Mouse (Mus musculus) liver, embryonic 14.5 days (tissue): ENCODE measurements around the gene Brk1.

Experiments used
- CTCF ChIP-seq: IDR thresholded peaks from 2 replicates; pipeline ENCODE4 v1.5.1; 2016; ENCODE audit warnings: antibody characterized with exemption, low read depth, control low read depth
- EP300 ChIP-seq: IDR thresholded peaks from 2 replicates; pipeline ENCODE4 v1.6.1; 2016; ENCODE audit warnings: antibody characterized with exemption, low read depth

DNA sequence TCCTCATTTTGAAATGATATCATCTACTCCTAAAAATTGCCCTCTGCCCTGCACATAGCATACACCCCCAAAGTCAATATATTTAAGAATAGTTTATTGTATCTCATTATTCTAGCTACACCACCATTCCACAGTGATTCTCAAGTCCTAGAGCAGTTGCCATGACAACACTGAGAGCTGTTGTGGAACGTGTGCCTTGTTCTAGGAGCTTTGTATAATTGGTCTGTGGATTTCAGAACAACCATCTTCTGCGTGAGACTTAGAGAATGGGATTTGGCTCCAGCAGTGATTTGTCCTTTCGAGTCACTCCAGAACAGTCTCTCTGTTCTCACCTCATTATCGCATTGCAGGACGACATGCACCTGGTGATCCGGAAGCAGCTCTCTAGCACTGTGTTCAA is 44.8 kb upstream of the Brk1 start:
- TF ChIP-seq CTCF (no peak), EP300 (no peak)
